Mouse (Mus musculus) lung, embryonic 16.5 days (tissue): ENCODE results near the gene Tenm3. TPM values are rescaled to one million over a fixed set of nuclear protein-coding genes. Genes with fewer than 3 reads are reported as not detected.

Source experiments
- ATAC-seq: fragments of 200-750 bp; cut with Nextera tagmentation; 2 replicates; pipeline ENCODE4 v1.8.0; 2017; ENCODE audit warnings: low read depth, mild to moderate bottlenecking, moderate library complexity
- H3K27ac ChIP-seq: fragments of 300-500 bp; sonication (generic); 2 replicates; pipeline ENCODE4 v1.5.1; 2014; ENCODE audit warnings: mild to moderate bottlenecking, control low read depth, low read length
- H3K27me3 ChIP-seq: fragments of 300-500 bp; sonication (generic); 2 replicates; pipeline ENCODE4 v1.6.1; 2014; ENCODE audit warnings: low read depth, low read length, mixed read lengths; ENCODE audit not compliant: control insufficient read depth, insufficient read depth
- H3K36me3 ChIP-seq: fragments of 300-500 bp; sonication (generic); 2 replicates; pipeline ENCODE4 v1.6.1; 2014; ENCODE audit warnings: low read length; ENCODE audit not compliant: control insufficient read depth, insufficient read depth
- H3K4me1 ChIP-seq: fragments of 300-500 bp; sonication (generic); replicated peaks from 2 replicates; pipeline ENCODE4 v1.6.1; 2014; ENCODE audit warnings: low read length, mixed read lengths; ENCODE audit not compliant: control insufficient read depth, insufficient read depth
- H3K4me2 ChIP-seq: fragments of 300-500 bp; sonication (generic); 2 replicates; pipeline ENCODE4 v1.6.1; 2014; ENCODE audit warnings: low read depth, low read length, control low read depth
- H3K4me3 ChIP-seq: fragments of 300-500 bp; sonication (generic); 2 replicates; pipeline ENCODE4 v1.5.1; 2014; ENCODE audit warnings: mild to moderate bottlenecking, low read length, control low read depth
- H3K9ac ChIP-seq: fragments of 300-500 bp; sonication (generic); 2 replicates; pipeline ENCODE4 v1.6.1; 2014; ENCODE audit warnings: low read length, control low read depth
- H3K9me3 ChIP-seq: fragments of 300-500 bp; sonication (generic); 2 replicates; pipeline ENCODE4 v1.6.1; 2016; ENCODE audit warnings: low read length; ENCODE audit not compliant: control insufficient read depth
- WGBS: fragments of 180-500 bp; shearing (Covaris S2); extraction: QIAGEN DNeasy Blood & Tissue Kit; methylation state at CpG from one replicate; pipeline ENCODE4 v1.1.7; 2014; 5-methylcytosine and 5-hydroxymethylcytosine counted together
- polyA plus RNA-seq: library from polyadenylated mRNA; unstranded; fragments of >200 nt; fragmentation: Nextera tagmentation; extraction: Ambion mirVana; gene quantifications from 2 replicates; pipeline ENCODE4 v1.2.1, GENCODE M21; 2015

Tenm3 gene
- polyA plus RNA-seq, 1 experiment from 2014 or later, result 4.1 TPM

- H3K27me3 ChIP-seq, result peaks cover 3% of the 10 kb centered on the region; the same call in 1 of the 2 replicates
- no peaks in the 10 kb centered on the region for H3K36me3 ChIP-seq
- no peaks in the 10 kb centered on the region for H3K4me1 ChIP-seq
- H3K4me3 ChIP-seq, result peak overlapping the region; percentile 42
- no peaks in the 10 kb centered on the region for H3K9me3 ChIP-seq
- 7% methylated on average over 16 of the region's 16 CpGs for WGBS
- no peak overlapping the region for H3K27ac ChIP-seq
- peak; percentile 53; the same call in 1 of the 2 replicates for ATAC-seq
- peak overlapping the region; percentile 63 for H3K4me2 ChIP-seq
- H3K9ac ChIP-seq, result peak overlapping the region; percentile 59
Observed at GRCm38 (mm10) chr8:48221724-48222428, 621.9 kb downstream of the Tenm3 start.

- Histone ChIP-seq H3K9ac (no peak overlapping the region), H3K9me3 (no peaks in the 10 kb centered on the region), H3K4me2 (no peak overlapping the region), H3K4me3 (no peak overlapping the region), H3K4me1 (no peaks in the 10 kb centered on the region), H3K27ac (no peak overlapping the region), H3K27me3 (peaks cover 3% of the 10 kb centered on the region; the same call in 1 of the 2 replicates), H3K36me3 (no peaks in the 10 kb centered on the region)
- ATAC-seq, result no peak
- 65% methylated on average over 11 of the region's 11 CpGs for WGBS
Observed at GRCm38 (mm10) chr8:48221304-48221703, 622.4 kb downstream of the Tenm3 start.

- H3K4me1 ChIP-seq, result no peaks in the 10 kb centered on the region
- no peak overlapping the region for H3K4me3 ChIP-seq
- H3K9ac ChIP-seq, result no peak overlapping the region
- H3K9me3 ChIP-seq, result no peaks in the 10 kb centered on the region
- H3K27me3 ChIP-seq, result peaks cover 3% of the 10 kb centered on the region; the same call in 1 of the 2 replicates
- H3K4me2 ChIP-seq, result no peak overlapping the region
- WGBS, result 81% methylated on average over 25 of the region's 25 CpGs
- ATAC-seq, result no peak
- no peak overlapping the region for H3K27ac ChIP-seq
- H3K36me3 ChIP-seq, result no peaks in the 10 kb centered on the region
Observed at GRCm38 (mm10) chr8:48220529-48221181, 623.1 kb downstream of the Tenm3 start.

- no peak for ATAC-seq
- 42% methylated on average over 8 of the region's 9 CpGs for WGBS
- H3K36me3 ChIP-seq, result no peaks in the 10 kb centered on the region
Observed at GRCm38 (mm10) chr8:48215071-48215501, 628.7 kb downstream of the Tenm3 start.

GRCm38 (mm10) chr8:48214386-48214785 is 629.4 kb downstream of the Tenm3 start:
- Histone ChIP-seq H3K4me3 (no peak overlapping the region), H3K9me3 (no peaks in the 10 kb centered on the region), H3K27me3 (no peaks in the 10 kb centered on the region), H3K36me3 (no peaks in the 10 kb centered on the region), H3K27ac (no peak overlapping the region), H3K9ac (no peak overlapping the region), H3K4me1 (no peaks in the 10 kb centered on the region), H3K4me2 (no peak overlapping the region)
- 74% methylated on average over 6 of the region's 6 CpGs for WGBS
- ATAC-seq, result no peak

More at GRCm38 (mm10) chr8:48215071-48215501, 628.7 kb downstream of the Tenm3 start:
- Histone ChIP-seq H3K9me3 (no peaks in the 10 kb centered on the region), H3K9ac (no peak overlapping the region), H3K27me3 (no peaks in the 10 kb centered on the region), H3K4me3 (no peak overlapping the region), H3K4me2 (no peak overlapping the region), H3K4me1 (no peaks in the 10 kb centered on the region), H3K27ac (no peak overlapping the region)

GRCm38 (mm10) chr8:48211931-48212330 is 631.8 kb downstream of the Tenm3 start:
- H3K27ac ChIP-seq, result no peak overlapping the region
- H3K9me3 ChIP-seq, result no peaks in the 10 kb centered on the region
- H3K4me1 ChIP-seq, result no peaks in the 10 kb centered on the region
- WGBS, result 87% methylated on average over 9 of the region's 9 CpGs
- H3K36me3 ChIP-seq, result no peaks in the 10 kb centered on the region
- H3K4me2 ChIP-seq, result no peak overlapping the region
- no peak for ATAC-seq
- H3K27me3 ChIP-seq, result no peaks in the 10 kb centered on the region
- H3K9ac ChIP-seq, result no peak overlapping the region
- no peak overlapping the region for H3K4me3 ChIP-seq

GRCm38 (mm10) chr8:48207567-48207966 is 636.2 kb downstream of the Tenm3 start:
- no peak overlapping the region for H3K4me2 ChIP-seq
- no peak overlapping the region for H3K9ac ChIP-seq
- ATAC-seq, result no peak
- no peak overlapping the region for H3K27ac ChIP-seq
- WGBS, result 76% methylated on average over 6 of the region's 6 CpGs
- no peak overlapping the region for H3K4me3 ChIP-seq
- no peaks in the 10 kb centered on the region for H3K9me3 ChIP-seq
- no peaks in the 10 kb centered on the region for H3K4me1 ChIP-seq
- no peaks in the 10 kb centered on the region for H3K36me3 ChIP-seq
- no peaks in the 10 kb centered on the region for H3K27me3 ChIP-seq

GRCm38 (mm10) chr8:48206922-48207321 is 636.8 kb downstream of the Tenm3 start:
- WGBS, result 69% methylated on average over 8 of the region's 8 CpGs
- H3K36me3 ChIP-seq, result no peaks in the 10 kb centered on the region
- no peaks in the 10 kb centered on the region for H3K9me3 ChIP-seq
- no peak overlapping the region for H3K27ac ChIP-seq
- no peak for ATAC-seq
- H3K9ac ChIP-seq, result no peak overlapping the region
- no peaks in the 10 kb centered on the region for H3K4me1 ChIP-seq
- H3K4me3 ChIP-seq, result no peak overlapping the region
- no peak overlapping the region for H3K4me2 ChIP-seq
- no peaks in the 10 kb centered on the region for H3K27me3 ChIP-seq

GRCm38 (mm10) chr8:48204838-48205345 is 638.9 kb downstream of the Tenm3 start:
- no peak overlapping the region for H3K27ac ChIP-seq
- H3K27me3 ChIP-seq, result no peaks in the 10 kb centered on the region
- H3K4me2 ChIP-seq, result no peak overlapping the region
- H3K4me1 ChIP-seq, result no peaks in the 10 kb centered on the region
- ATAC-seq, result no peak
- no peak overlapping the region for H3K4me3 ChIP-seq
- no peak overlapping the region for H3K9ac ChIP-seq
- 70% methylated on average over 12 of the region's 12 CpGs for whole genome bisulfite sequencing
- H3K36me3 ChIP-seq, result no peaks in the 10 kb centered on the region
- no peaks in the 10 kb centered on the region for H3K9me3 ChIP-seq
